Mouse (Mus musculus) MEL-GATA-1-ER (cell line): ENCODE data around the gene Med17.

ENCODE experiments used
- DNase-seq: peaks from one replicate; pipeline ENCODE4 v3.0.0-alpha.2; 2012; ENCODE audit warnings: low read depth; ENCODE audit errors: extremely low read depth

Med17 gene

GRCm38 (mm10) chr9:15238297-15238990 lies 41.3 kb downstream of the Med17 start:
- DNase-seq = no peak

DNA sequence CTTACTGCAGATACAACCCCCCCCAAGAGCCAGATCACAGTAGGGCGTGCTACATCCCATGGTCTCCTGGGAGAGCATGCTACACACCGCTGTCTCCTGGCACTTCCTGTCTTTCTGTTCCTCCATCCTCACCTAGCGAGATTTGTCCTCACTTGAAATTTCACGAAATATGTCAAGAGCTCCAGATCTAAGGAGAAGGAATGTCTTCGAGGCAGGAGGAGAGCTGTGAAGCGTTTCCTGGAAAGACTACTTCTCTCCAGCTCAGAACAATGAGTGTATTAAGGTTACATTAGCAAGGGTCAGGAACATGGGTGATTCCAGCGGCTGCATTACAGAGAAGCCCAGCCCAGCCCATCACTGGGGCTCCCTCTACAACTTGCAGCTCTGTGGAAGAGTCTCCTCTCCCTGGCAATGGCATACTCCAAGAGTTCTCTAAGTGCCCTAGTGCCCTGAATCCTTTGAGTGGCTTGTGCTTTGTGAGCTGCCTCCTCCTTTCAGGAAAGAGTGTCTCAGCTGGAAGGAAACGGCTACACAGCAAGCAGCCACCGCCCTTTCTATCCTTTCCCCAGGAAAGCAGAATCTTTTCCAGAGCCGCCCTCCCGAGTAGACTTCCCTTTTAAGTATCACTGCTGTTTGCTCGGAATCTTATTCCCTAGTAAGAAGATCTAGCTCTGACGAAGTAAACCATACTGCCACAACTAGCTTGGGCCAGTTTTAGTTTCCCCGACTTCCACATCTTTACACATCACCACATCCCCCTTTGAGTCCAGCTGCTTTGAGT lies 42.0 kb downstream of the Med17 start:
- DNase-seq = no peak

GRCm38 (mm10) chr9:15235986-15236385 lies 43.7 kb downstream of the Med17 start:
- no peak for DNase-seq

DNA sequence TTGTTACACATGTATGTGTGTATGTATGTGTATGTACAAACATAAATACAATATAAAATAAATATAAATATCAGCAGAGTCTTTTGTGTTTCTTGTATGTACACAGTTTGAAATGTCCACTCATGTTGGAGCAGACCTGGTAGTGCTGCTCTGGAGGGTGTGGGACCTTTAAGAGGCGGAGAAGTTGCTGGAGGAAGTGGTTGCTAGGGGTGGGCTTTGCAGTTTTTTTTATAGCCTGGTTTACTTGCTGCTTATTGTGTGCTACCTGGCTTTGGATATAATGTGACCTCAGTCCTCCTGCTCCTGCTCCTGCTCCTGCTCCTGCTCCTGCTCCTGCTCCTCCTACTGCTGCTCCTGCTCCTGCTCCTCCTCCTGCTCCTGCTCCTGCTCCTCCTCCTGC lies 46.1 kb downstream of the Med17 start:
- no peak for DNase-seq

DNA sequence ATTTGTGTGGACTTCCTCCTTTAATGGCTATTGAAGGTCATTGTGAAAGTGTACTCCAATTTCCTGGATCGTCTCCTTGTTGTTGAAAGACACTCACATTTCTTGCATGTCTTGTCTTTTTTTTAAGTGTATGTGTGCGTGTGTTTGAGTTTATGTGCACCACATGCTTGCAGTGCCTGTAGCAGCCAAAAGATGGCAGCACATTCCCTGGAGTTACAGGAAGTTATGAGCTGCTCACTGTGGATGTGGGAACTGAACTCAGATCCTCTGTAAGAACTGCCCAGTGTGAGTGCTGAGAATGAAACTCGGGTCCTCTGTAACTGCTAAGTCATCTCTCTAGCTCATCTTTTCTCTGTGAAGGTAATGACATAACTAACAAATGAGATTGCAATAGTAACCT lies 47.3 kb downstream of the Med17 start:
- DNase-seq = no peak

DNA sequence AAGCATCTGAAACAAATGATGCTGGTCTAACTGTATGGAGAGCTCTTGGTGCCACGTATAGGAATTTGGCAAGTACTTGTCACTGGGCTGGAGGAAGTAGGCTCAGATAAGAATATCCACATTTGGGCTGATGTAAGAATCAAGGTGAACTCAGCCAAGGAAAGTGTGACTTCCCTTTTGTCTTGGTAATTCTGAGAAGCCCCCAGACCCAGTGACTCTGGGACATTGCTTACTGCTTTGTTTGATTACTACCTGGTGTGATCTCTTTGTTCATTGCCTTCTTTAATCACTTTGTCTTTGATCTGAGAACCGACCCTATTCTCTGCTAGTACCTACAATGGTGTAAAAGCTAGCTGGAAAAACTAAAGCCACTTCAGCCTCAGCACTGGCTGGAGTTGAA lies 54.8 kb downstream of the Med17 start:
- DNase-seq = no peak

- DNase-seq = no peak
These were observed 66.0 kb downstream of the Med17 start for GRCm38 (mm10) chr9:15213695-15214094.

GRCm38 (mm10) chr9:15211876-15212275 lies 67.9 kb downstream of the Med17 start:
- DNase-seq = no peak
